Mouse (Mus musculus): ENCODE measurements around the gene Cyp21a1. TPM values are rescaled to one million over a fixed set of nuclear protein-coding genes. Genes with fewer than 3 reads are reported as not detected.
A peak's percentile ranks its signal among the peaks of the same experiment; 100 is the strongest.
"Not testable (repeated sequence)": the region's sequence is repeated elsewhere in the genome, so short reads cannot be mapped to it uniquely, and the experiment has no call there.

The Cyp21a1 gene
- total and polyA plus RNA-seq, 3 experiments: 5,616 to 19,594 (median 11,133) TPM

DNA sequence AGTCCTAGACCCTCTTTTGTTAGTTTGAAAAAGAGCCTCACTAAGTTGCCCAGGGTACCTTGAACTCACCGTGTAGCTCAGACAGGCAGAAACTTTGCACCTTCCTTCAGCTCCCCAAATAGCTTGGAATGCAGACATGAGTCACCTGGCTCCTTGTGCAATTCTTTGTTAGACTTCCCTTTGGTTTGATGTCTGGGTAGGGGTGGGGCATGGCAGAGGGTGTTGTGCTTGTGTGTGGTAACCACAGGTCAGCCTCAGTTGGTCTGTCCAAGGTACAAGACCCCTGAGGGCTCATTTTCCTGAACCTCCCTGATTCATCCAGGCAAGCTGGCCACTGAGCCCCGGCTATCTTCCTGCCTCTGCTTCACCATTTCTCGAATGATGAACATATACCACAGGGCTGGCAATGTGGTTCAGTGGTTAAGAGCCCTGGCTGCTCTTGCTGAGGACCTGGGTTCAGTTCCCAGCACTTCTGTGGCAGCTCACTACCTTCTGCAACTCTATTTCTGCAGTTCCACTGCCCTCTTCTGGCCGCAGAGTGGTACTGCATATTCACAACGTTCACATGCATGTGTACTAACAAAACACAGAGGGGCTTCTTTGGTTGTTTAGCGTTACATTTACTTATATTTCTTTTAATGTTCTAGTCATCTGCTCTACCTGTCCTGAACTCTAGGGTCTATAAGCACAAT, 656 bp upstream of the Cyp21a1 start:
- peak; percentile 50 for DNase-seq

GRCm38 (mm10) chr17:34803367-34803766, 994 bp downstream of the Cyp21a1 start:
- peak; percentile 54 for DNase-seq

DNA sequence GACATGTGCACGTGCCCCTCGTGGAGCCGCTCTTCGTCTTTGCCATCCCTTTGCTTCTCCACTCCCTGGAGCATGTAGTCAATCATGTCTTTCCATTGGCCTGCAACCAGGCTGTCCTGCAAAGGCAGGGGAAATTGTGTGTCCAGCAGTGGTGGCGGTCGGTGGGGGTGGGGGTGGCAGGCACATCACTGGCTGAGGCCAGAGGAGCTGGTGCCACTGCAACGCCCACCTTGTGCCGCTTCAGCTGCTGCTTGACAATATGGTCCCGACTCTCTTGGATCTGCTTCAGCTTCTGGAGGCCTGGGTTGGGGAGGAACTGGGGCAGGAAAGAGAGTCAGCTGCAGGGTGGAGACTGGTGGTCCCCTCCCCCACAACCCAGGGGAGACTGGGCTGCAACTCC, 1.6 kb downstream of the Cyp21a1 start:
- DNase-seq: peak; percentile 68

DNA sequence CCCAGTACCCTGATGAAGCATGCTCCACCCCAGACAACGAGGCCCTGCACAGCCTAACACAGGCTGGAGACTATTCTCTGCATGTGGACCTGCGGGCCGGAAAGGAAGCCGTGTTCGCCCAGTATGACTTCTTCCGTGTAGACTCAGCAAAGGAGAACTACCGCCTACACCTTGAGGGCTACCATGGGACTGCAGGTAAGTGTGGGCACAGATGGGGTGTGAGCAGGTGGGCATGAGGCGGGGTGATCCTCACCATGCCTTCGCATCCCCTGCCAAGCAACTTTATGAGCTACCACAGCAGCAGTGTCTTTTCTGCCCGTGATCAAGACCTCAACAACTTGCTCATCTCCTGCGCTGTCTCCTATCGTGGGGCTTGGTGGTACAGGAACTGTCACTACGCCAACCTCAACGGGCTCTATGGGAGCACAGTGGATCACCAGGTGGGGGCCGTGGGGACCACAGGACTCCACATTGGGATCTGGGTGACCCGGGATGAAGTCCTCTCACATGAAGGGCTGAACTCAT, 3.5 kb downstream of the Cyp21a1 start:
- DNase-seq: not testable (repeated sequence)

- DNase-seq: peak; percentile 43
These were observed 4.8 kb downstream of the Cyp21a1 start for GRCm38 (mm10) chr17:34799531-34799925.

DNA sequence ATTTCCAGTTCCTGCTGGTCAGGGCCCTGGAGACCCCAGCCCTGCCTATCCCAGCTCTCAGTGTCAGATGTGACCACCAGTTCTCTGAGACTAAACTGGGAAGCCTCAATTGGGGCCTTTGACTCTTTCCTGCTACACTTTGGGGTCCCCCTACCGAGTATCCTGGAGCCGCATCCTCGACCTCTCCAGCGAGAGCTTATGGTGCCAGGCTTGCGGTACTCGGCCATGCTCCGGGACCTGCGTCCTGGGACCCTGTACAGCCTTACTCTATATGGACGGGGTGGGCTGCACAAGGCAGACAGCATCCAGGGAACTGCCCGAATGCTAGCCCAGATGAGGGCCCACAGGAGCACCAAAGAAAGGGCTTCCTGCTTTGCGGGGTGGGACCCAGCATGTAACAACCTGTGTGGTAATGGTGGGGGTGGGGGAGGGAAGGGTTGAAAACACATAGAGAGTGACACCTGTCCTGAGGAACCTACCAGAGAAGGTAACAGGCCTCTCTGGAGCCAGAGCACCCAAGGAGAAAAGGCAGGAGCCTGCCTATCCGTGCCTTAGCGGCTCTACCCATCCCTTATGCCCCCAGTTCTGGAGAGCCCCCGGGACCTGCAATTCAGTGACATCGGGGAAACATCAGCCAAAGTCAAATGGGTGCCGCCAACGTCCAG, 5.4 kb downstream of the Cyp21a1 start:
- DNase-seq: peak; percentile 43

- peak; percentile 53 for DNase-seq
These were observed 6.3 kb downstream of the Cyp21a1 start for GRCm38 (mm10) chr17:34798071-34798470.

- peak; percentile 53 for DNase-seq
These were observed 7.0 kb downstream of the Cyp21a1 start for GRCm38 (mm10) chr17:34797211-34797995.

DNA sequence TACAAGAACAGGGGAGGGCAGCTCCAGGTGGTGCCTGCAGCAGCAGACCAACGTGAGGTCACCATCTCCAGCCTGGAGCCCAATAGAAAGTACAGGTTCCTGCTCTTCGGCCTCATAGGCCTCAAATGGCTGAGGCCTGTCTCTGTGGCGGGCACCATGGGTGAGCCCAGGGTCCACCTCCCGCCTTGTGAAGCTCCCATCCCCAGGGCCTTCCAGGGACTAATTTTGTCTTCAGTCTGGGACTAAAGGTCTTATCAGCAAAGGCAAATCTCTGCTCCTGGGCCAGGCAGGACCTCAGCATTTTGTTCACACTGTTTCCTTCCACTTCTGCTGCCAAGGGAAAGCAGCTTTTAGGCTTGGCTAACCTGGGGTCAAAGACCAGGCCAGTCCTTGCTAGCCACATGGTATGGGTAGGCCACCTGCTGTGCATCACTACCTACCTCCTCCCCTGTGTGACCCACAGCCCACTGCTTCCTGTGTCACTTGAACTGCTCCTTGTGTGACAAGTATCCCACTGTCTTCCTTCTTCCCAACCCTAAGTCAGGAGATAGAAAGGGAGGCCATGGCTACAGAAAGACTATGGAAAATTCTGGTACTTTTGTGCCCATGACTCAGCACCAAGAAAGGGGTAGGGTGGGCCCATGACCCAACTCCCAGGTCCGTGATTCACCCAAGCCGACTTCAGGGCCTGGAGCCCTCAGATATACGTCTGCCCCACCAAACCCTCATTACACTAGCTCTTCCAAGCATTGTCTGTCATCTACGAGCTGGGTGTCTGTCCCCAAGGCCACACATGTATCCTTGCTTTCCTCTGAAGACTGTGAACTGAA, 7.8 kb downstream of the Cyp21a1 start:
- DNase-seq: peak; percentile 64

DNA sequence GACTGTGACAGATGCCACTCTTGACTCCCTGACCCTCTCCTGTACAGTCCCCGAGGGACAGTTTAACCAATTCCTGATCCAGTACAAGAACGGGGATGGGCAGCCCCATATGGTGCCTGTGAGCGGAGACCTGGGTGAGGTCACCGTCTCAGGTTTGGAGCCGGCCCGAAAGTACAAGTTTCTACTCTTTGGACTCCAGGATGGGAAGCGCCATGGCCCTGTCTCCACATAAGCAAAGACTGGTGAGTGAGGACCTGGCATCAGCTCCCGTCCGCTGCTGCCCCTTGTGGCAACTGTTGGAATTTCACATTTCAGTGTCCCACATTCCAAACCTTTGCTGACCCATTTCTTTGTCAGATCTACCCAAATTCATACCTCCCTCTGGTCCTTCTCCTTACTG, 8.7 kb downstream of the Cyp21a1 start:
- DNase-seq: peak; percentile 86

- DNase-seq: peak; percentile 36
These were observed 9.3 kb downstream of the Cyp21a1 start for GRCm38 (mm10) chr17:34795016-34795415.

- no peak for DNase-seq
These were observed 26.6 kb downstream of the Cyp21a1 start for GRCm38 (mm10) chr17:34777680-34778325.

DNA sequence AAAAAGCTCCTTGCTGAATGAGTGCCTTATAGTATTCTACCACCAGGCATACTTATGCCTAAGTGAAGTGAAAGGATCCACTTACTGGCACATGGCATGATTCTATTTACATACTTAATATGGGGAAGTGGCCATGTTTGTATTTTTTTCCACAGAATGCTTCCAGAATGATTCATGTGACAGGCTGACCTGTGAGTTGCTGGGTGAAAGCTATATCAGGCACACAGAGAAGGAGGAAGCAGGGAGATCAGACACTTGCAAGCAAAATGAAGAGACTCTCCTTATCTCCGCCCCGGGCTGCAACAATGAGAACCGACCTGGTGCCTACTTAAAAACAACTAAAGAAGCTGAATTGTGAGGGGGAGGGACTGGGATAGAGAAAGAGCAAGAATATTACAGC, 42.9 kb downstream of the Cyp21a1 start:
- no peak for DNase-seq

Small RNAs within 50 kb of the gene (microRNA-seq; reads per million reads assigned to microRNA genes)
- gene Gm27471: 0 to 0.41 reads per million in 2 experiments
- gene Mir6970: 0 to 2.1 reads per million in 2 experiments
- 3.3 to 4.1 reads per million in 2 experiments for gene Mir6971

Other genes with a start within 250 kb of the Cyp21a1 start
Only the 30 nearest of the 34 such genes appear.
- gene Gpsm3, start 214.8 kb downstream of the Cyp21a1 start, total RNA-seq (2021): 1 to 10 TPM; 4.3 to 7.4 TPM
- 8.0 and 10.0 TPM in 2 replicates for gene Gpsm3, start 214.8 kb downstream of the Cyp21a1 start, polyA plus RNA-seq (2012; rRNA removed)
- 10 to 100 TPM; 35.2 to 42.7 TPM for gene Pbx2, start 213.3 kb downstream of the Cyp21a1 start, total RNA-seq (2021)
- 43.4 and 45.6 TPM in 2 replicates for gene Pbx2, start 213.3 kb downstream of the Cyp21a1 start, polyA plus RNA-seq (2012; rRNA removed)
- gene Ager, start 206.7 kb downstream of the Cyp21a1 start, total RNA-seq (2021): under 1 TPM; 0.84 to 0.86 TPM
- gene Ager, start 206.7 kb downstream of the Cyp21a1 start, polyA plus RNA-seq (2012; rRNA removed): 1.3 and 1.5 TPM in 2 replicates
- 10 to 100 TPM; 77.8 to 92.0 TPM for gene Rnf5, start 200.9 kb downstream of the Cyp21a1 start, total RNA-seq (2021)
- 90.8 and 115 TPM in 2 replicates for gene Rnf5, start 200.9 kb downstream of the Cyp21a1 start, polyA plus RNA-seq (2012; rRNA removed)
- 100 to 1,000 TPM; 113 to 118 TPM for gene Agpat1, start 200.3 kb downstream of the Cyp21a1 start, total RNA-seq (2021)
- 275 and 286 TPM in 2 replicates for gene Agpat1, start 200.3 kb downstream of the Cyp21a1 start, polyA plus RNA-seq (2012; rRNA removed)
- 1 to 10 TPM; 2.4 to 3.0 TPM for gene Egfl8, start 188.6 kb downstream of the Cyp21a1 start, total RNA-seq (2021)
- 2.4 and 4.2 TPM in 2 replicates for gene Egfl8, start 188.6 kb downstream of the Cyp21a1 start, polyA plus RNA-seq (2012; rRNA removed)
- 10 to 100 TPM; 58.3 to 70.7 TPM for gene Ppt2, start 176.1 kb downstream of the Cyp21a1 start, total RNA-seq (2021)
- gene Ppt2, start 176.1 kb downstream of the Cyp21a1 start, polyA plus RNA-seq (2012; rRNA removed): 58.5 and 102 TPM in 2 replicates
- gene Prrt1, start 175.0 kb downstream of the Cyp21a1 start, total RNA-seq (2021): 10 to 100 TPM in 1 of 2 experiments, 1 to 10 TPM in 1; 9.1 to 12.8 TPM
- 22.1 and 32.8 TPM in 2 replicates for gene Prrt1, start 175.0 kb downstream of the Cyp21a1 start, polyA plus RNA-seq (2012; rRNA removed)
- 10 to 100 TPM; 12.7 to 17.2 TPM for gene Fkbpl, start 159.8 kb downstream of the Cyp21a1 start, total RNA-seq (2021)
- 7.1 and 7.6 TPM in 2 replicates for gene Fkbpl, start 159.8 kb downstream of the Cyp21a1 start, polyA plus RNA-seq (2012; rRNA removed)
- gene Atf6b, start 157.4 kb downstream of the Cyp21a1 start, total RNA-seq (2021): 10 to 100 TPM; 44.1 to 53.2 TPM
- 114 and 118 TPM in 2 replicates for gene Atf6b, start 157.4 kb downstream of the Cyp21a1 start, polyA plus RNA-seq (2012; rRNA removed)
- 10 to 100 TPM; 20.2 to 30.1 TPM for gene Tnxb, start 134.0 kb downstream of the Cyp21a1 start, total RNA-seq (2021)
- 23.4 and 23.6 TPM in 2 replicates for gene Tnxb, start 134.0 kb downstream of the Cyp21a1 start, polyA plus RNA-seq (2012; rRNA removed)
- 100 to 1,000 TPM; 121 to 181 TPM for gene C4b, start 60.7 kb downstream of the Cyp21a1 start, total RNA-seq (2021)
- 48.1 and 51.4 TPM in 2 replicates for gene C4b, start 60.7 kb downstream of the Cyp21a1 start, polyA plus RNA-seq (2012; rRNA removed)
- gene Stk19, start 32.4 kb upstream of the Cyp21a1 start, total RNA-seq (2021): 10 to 100 TPM; 38.5 to 55.1 TPM
- 139 and 176 TPM in 2 replicates for gene Stk19, start 32.4 kb upstream of the Cyp21a1 start, polyA plus RNA-seq (2012; rRNA removed)
- 100 to 1,000 TPM in 1 of 2 experiments, 10 to 100 TPM in 1; 47.0 to 126 TPM for gene Dxo, start 32.5 kb upstream of the Cyp21a1 start, total RNA-seq (2021)
- gene Dxo, start 32.5 kb upstream of the Cyp21a1 start, polyA plus RNA-seq (2012; rRNA removed): 82.7 and 107 TPM in 2 replicates
- gene Skiv2l, start 45.6 kb upstream of the Cyp21a1 start, total RNA-seq (2021): 10 to 100 TPM; 62.1 to 65.8 TPM
- 105 and 112 TPM in 2 replicates for gene Skiv2l, start 45.6 kb upstream of the Cyp21a1 start, polyA plus RNA-seq (2012; rRNA removed)
- gene Nelfe, start 45.8 kb upstream of the Cyp21a1 start, total RNA-seq (2021): 10 to 100 TPM; 55.5 to 67.6 TPM
- gene Nelfe, start 45.8 kb upstream of the Cyp21a1 start, polyA plus RNA-seq (2012; rRNA removed): 22.8 and 31.5 TPM in 2 replicates
- 10 to 100 TPM; 18.4 to 29.0 TPM for gene Cfb, start 58.0 kb upstream of the Cyp21a1 start, total RNA-seq (2021)
- 4.6 and 7.9 TPM in 2 replicates for gene Cfb, start 58.0 kb upstream of the Cyp21a1 start, polyA plus RNA-seq (2012; rRNA removed)
- 10 to 100 TPM; 10.8 to 16.1 TPM for gene Zbtb12, start 74.9 kb upstream of the Cyp21a1 start, total RNA-seq (2021)
- 18.7 and 21.5 TPM in 2 replicates for gene Zbtb12, start 74.9 kb upstream of the Cyp21a1 start, polyA plus RNA-seq (2012; rRNA removed)
- gene Gm20547, start 77.5 kb upstream of the Cyp21a1 start, total RNA-seq (2021): not detected
- 0.04 TPM in 1 of 2 replicates, not detected in the other for gene Gm20547, start 77.5 kb upstream of the Cyp21a1 start, polyA plus RNA-seq (2012; rRNA removed)
- gene C2, start 93.7 kb upstream of the Cyp21a1 start, total RNA-seq (2021): 100 to 1,000 TPM in 1 of 2 experiments, 10 to 100 TPM in 1; 81.4 to 105 TPM
- gene C2, start 93.7 kb upstream of the Cyp21a1 start, polyA plus RNA-seq (2012; rRNA removed): 70.7 and 71.5 TPM in 2 replicates
- 100 to 1,000 TPM; 115 to 131 TPM for gene Ehmt2, start 93.9 kb upstream of the Cyp21a1 start, total RNA-seq (2021)
- gene Ehmt2, start 93.9 kb upstream of the Cyp21a1 start, polyA plus RNA-seq (2012; rRNA removed): 387 and 452 TPM in 2 replicates
- 1 to 10 TPM in 1 of 2 experiments, under 1 TPM in 1; 0.92 to 1.9 TPM for gene Slc44a4, start 109.9 kb upstream of the Cyp21a1 start, total RNA-seq (2021)
- 0.33 and 0.50 TPM in 2 replicates for gene Slc44a4, start 109.9 kb upstream of the Cyp21a1 start, polyA plus RNA-seq (2012; rRNA removed)
- gene Neu1, start 126.7 kb upstream of the Cyp21a1 start, total RNA-seq (2021): 10 to 100 TPM; 24.0 to 25.3 TPM
- 47.2 and 52.8 TPM in 2 replicates for gene Neu1, start 126.7 kb upstream of the Cyp21a1 start, polyA plus RNA-seq (2012; rRNA removed)
- gene Hspa1b, start 154.7 kb upstream of the Cyp21a1 start, total RNA-seq (2021): 100 to 1,000 TPM in 1 of 2 experiments, 10 to 100 TPM in 1; 36.3 to 634 TPM
- gene Hspa1b, start 154.7 kb upstream of the Cyp21a1 start, polyA plus RNA-seq (2012; rRNA removed): 48.4 and 85.4 TPM in 2 replicates
- gene Gm20481, start 165.4 kb upstream of the Cyp21a1 start, total RNA-seq (2021): under 1 TPM in 1 of 2 experiments, not detected in 1; 0.58 TPM
- 1.1 and 1.2 TPM in 2 replicates for gene Gm20481, start 165.4 kb upstream of the Cyp21a1 start, polyA plus RNA-seq (2012; rRNA removed)
- 100 to 1,000 TPM in 1 of 2 experiments, 10 to 100 TPM in 1; 16.3 to 253 TPM for gene Hspa1a, start 167.6 kb upstream of the Cyp21a1 start, total RNA-seq (2021)
- gene Hspa1a, start 167.6 kb upstream of the Cyp21a1 start, polyA plus RNA-seq (2012; rRNA removed): 37.1 and 55.2 TPM in 2 replicates
- gene Hspa1l, start 168.1 kb upstream of the Cyp21a1 start, total RNA-seq (2021): under 1 TPM; 0.28 to 0.29 TPM
- 0.11 and 0.17 TPM in 2 replicates for gene Hspa1l, start 168.1 kb upstream of the Cyp21a1 start, polyA plus RNA-seq (2012; rRNA removed)
- 10 to 100 TPM; 32.9 to 45.8 TPM for gene Lsm2, start 177.3 kb upstream of the Cyp21a1 start, total RNA-seq (2021)
- 82.4 and 84.8 TPM in 2 replicates for gene Lsm2, start 177.3 kb upstream of the Cyp21a1 start, polyA plus RNA-seq (2012; rRNA removed)
- 10 to 100 TPM; 57.9 to 60.2 TPM for gene Vars, start 196.4 kb upstream of the Cyp21a1 start, total RNA-seq (2021)
- gene Vars, start 196.4 kb upstream of the Cyp21a1 start, polyA plus RNA-seq (2012; rRNA removed): 178 and 214 TPM in 2 replicates
- under 1 TPM; 0.26 to 0.55 TPM for gene Vwa7, start 212.0 kb upstream of the Cyp21a1 start, total RNA-seq (2021)
- 0.97 and 1.8 TPM in 2 replicates for gene Vwa7, start 212.0 kb upstream of the Cyp21a1 start, polyA plus RNA-seq (2012; rRNA removed)